ENCODE assay signal across 9 mouse cellular contexts in genomic region chr6:58546816-58547215, GRCm38 (mm10). TPM values are rescaled to one million over a fixed set of nuclear protein-coding genes. Genes with fewer than 3 reads are reported as not detected.
DNase-seq lines count a peak whose midpoint lies in the region; ATAC-seq and TF ChIP-seq lines count a peak whose summit lies in the region.
"Had no signal": no experiment of that assay in that cellular context is flagged by ENCODE, and none has a peak within 500 bp of the region (broad histone marks: within the 10 kb centered on the region; RNA-seq: fewer than 3 reads in every experiment).

No protein-coding gene starts in this region.

- no peaks in the 10 kb centered on the region for H3K79me2 ChIP-seq in MEL (ENCODE audit: control insufficient read depth, insufficient read depth, low read length, poor library complexity)

- no peak overlapping the region for H3K9ac ChIP-seq in kidney, embryonic 15.5 days
- H3K9ac ChIP-seq in MEL (ENCODE audit: control insufficient read depth, low read depth, low read length, poor library complexity, severe bottlenecking): no peak overlapping the region
- H3K9ac ChIP-seq: heart, embryonic 13.5 days had no signal

- no peak for TF ChIP-seq EP300 in MEL (IDR thresholded peaks at IDR 0.05; ENCODE audit: low read depth in 1 of 2, low read length in 2 of 2)

- no peak overlapping the region for H3K4me3 ChIP-seq in kidney, embryonic 15.5 days (replicated peaks)
- no peak overlapping the region for H3K4me3 ChIP-seq in MEL (ENCODE audit: control insufficient read depth in 1 of 2, insufficient read depth in 1 of 2, low read depth in 2 of 2, low read length in 2 of 2)
- H3K4me3 ChIP-seq: heart, embryonic 13.5 days had no signal

- no peaks in the 10 kb centered on the region for H3K27me3 ChIP-seq in kidney, embryonic 15.5 days
- no peaks in the 10 kb centered on the region for H3K27me3 ChIP-seq in MEL (ENCODE audit: control insufficient read depth in 1 of 2, insufficient read depth in 2 of 2, low read length in 2 of 2)
- H3K27me3 ChIP-seq: heart, embryonic 13.5 days had no signal

- 5% methylated on average over 4 of the region's 4 CpGs for WGBS in kidney, embryonic 15.5 days

- TF ChIP-seq RAD21 in MEL (IDR thresholded peaks at IDR 0.05; ENCODE audit: low read depth, low read length): peak; percentile 64

- no peaks in the 10 kb centered on the region for H3K36me3 ChIP-seq in kidney, embryonic 15.5 days
- H3K36me3 ChIP-seq in MEL (ENCODE audit: control insufficient read depth in 1 of 2, insufficient read depth in 2 of 2, low read length in 2 of 2): no peaks in the 10 kb centered on the region
- H3K36me3 ChIP-seq: heart, embryonic 13.5 days had no signal

- ATAC-seq in kidney, embryonic 15.5 days (replicated peaks; ENCODE audit: low FRiP score): no peak
- ATAC-seq in neutrophil, adult 5-6 weeks (ENCODE audit: extremely low read depth, insufficient number of reproducible peaks, low FRiP score, poor library complexity, severe bottlenecking): 0 out of 2 replicates have a peak, but pooled peaks have one; percentile 30
- no peak for ATAC-seq in inflammation-experienced regulatory T-cells, adult 6 months

- H3K27ac ChIP-seq in kidney, embryonic 15.5 days: no peak overlapping the region
- H3K27ac ChIP-seq in MEL (ENCODE audit: control insufficient read depth, low read depth, low read length): no peak overlapping the region
- H3K27ac ChIP-seq: heart, embryonic 13.5 days had no signal

- no peak overlapping the region for H3K4me2 ChIP-seq in kidney, embryonic 15.5 days
- H3K4me2 ChIP-seq: heart, embryonic 13.5 days had no signal

- no peaks in the 10 kb centered on the region for H3K9me3 ChIP-seq in kidney, embryonic 15.5 days (replicated peaks)
- H3K9me3 ChIP-seq in MEL (replicated peaks; ENCODE audit: insufficient read depth, low read length): no peaks in the 10 kb centered on the region
- H3K9me3 ChIP-seq: heart, embryonic 13.5 days had no signal

- TF ChIP-seq CTCF in MEL (IDR thresholded peaks at IDR 0.05 in 2 of 3, conservative IDR thresholded peaks at IDR 0.05 in 1 of 3; ENCODE audit: control insufficient read depth in 1 of 3, insufficient read depth in 1 of 3, low read depth in 2 of 3, low read length in 3 of 3, poor library complexity in 1 of 3, severe bottlenecking in 1 of 3): peak; percentile 73 to 84 (median 78)

- peaks cover 4% of the 10 kb centered on the region for H3K4me1 ChIP-seq in kidney, embryonic 15.5 days
- H3K4me1 ChIP-seq in MEL (ENCODE audit: control insufficient read depth in 1 of 2, insufficient read depth in 2 of 2, low read length in 2 of 2): no peaks in the 10 kb centered on the region
- H3K4me1 ChIP-seq: heart, embryonic 13.5 days had no signal

- no peak for TF ChIP-seq POLR2A in MEL (IDR thresholded peaks at IDR 0.05; ENCODE audit: control insufficient read depth in 1 of 2, insufficient read depth in 1 of 2, low read depth in 1 of 2, low read length in 2 of 2, poor library complexity in 1 of 2)

- DNase-seq in kidney, adult 11 months: peak; percentile 7
- DNase-seq in MEL (ENCODE audit: low read depth, low spot score): peak; percentile 73
- peak; percentile 30 for DNase-seq in c-Kit-positive CD71-positive TER-119-negative erythroid progenitor cells, embryonic 14.5 days (ENCODE audit: low read depth)
- peak; percentile 31 to 59 for DNase-seq in frontal cortex, postnatal 36 days (ENCODE audit: low spot score in 2 of 2)
- peak; percentile 40 to 78 for DNase-seq in layer of hippocampus, postnatal 25 days (ENCODE audit: extremely low spot score in 1 of 2, low spot score in 1 of 2)

TF ChIP-seq in MEL, 35 proteins besides CTCF, POLR2A, EP300 and RAD21:
- TF ChIP-seq E2F4 (IDR thresholded peaks at IDR 0.05; ENCODE audit: borderline replicate concordance, low read depth, low read length) (no peak), SIN3A (IDR thresholded peaks at IDR 0.05; ENCODE audit: low read length) (no peak), ZC3H11A (IDR thresholded peaks at IDR 0.05; ENCODE audit: low read depth, low read length) (peak; percentile 55), SMC3 (IDR thresholded peaks at IDR 0.05; ENCODE audit: low read depth, low read length) (peak; percentile 85), MAFK (IDR thresholded peaks at IDR 0.05; ENCODE audit: borderline replicate concordance, low read depth, low read length) (no peak)

RNA-seq across cellular contexts. Expression of gene Abcg2, which starts 37.5 kb away (rescaled TPM):
- polyA plus RNA-seq in kidney, embryonic 15.5 days (2015; fragmentation: Nextera tagmentation; extraction: Ambion mirVana): 95.7 and 101 TPM in 2 replicates
- 16.2 and 20.9 TPM in 2 replicates for total RNA-seq in MEL (2012; rRNA removed)
- polyA plus RNA-seq in MEL (2012; ENCODE audit: insufficient read depth in 1 of 2, insufficient read length in 2 of 2, low read depth in 1 of 2, low replicate concordance in 2 of 2, missing spikeins in 1 of 2): 10 to 100 TPM in 1 of 2 experiments, not detected in 1; 14.4 TPM
- total RNA-seq in layer of hippocampus, postnatal 25 days (2021): 10 to 100 TPM; 17.7 to 18.6 TPM
- 2.1 and 3.1 TPM in 2 replicates for total RNA-seq in neutrophil, adult 5-6 weeks (2017)
- 10 to 100 TPM; 12.1 to 23.4 (median 19.2) TPM for polyA plus RNA-seq in inflammation-experienced regulatory T-cells, adult 6 months (2017; shearing (Covaris generic))

Comparison
In these comparisons a context has a peak if more than half of its experiments do, and no peak if none do; other contexts are left out.
1. DNase-seq: peak in every context shown above with its lines; median percentile 73 in MEL; 59 in layer of hippocampus, postnatal 25 days; 45 in frontal cortex, postnatal 36 days; 30 in c-Kit-positive CD71-positive TER-119-negative erythroid progenitor cells, embryonic 14.5 days; 7 in kidney, adult 11 months.